Mouse (Mus musculus) CH12.LX (cell line): ENCODE results near the gene Mgat4d. TPM values are rescaled to one million over a fixed set of nuclear protein-coding genes. Genes with fewer than 3 reads are reported as not detected.

Source experiments
- DNase-seq: peaks from one replicate; pipeline ENCODE4 v3.0.0-alpha.2; 2013; ENCODE audit errors: extremely low read depth
- H3K27ac ChIP-seq: 2 replicates; pipeline ENCODE4 v1.5.1; 2012; ENCODE audit warnings: low read depth, mild to moderate bottlenecking, control low read depth, moderate library complexity; ENCODE audit not compliant: insufficient read depth
- H3K27me3 ChIP-seq: replicated peaks from 2 replicates; pipeline ENCODE3; 2012; ENCODE audit warnings: inconsistent platforms
- H3K36me3 ChIP-seq, 2 experiments: replicated peaks in 1 of 2; 2 replicates each; pipeline versions ENCODE3 to v1.6.1; 2012; ENCODE audit warnings: inconsistent platforms in 1 of 2, low read length in 1 of 2, mild to moderate bottlenecking in 1 of 2, mixed read lengths in 1 of 2, moderate library complexity in 1 of 2; ENCODE audit not compliant: control insufficient read depth in 1 of 2, insufficient read depth in 1 of 2
- H3K4me1 ChIP-seq, 2 experiments: 2 replicates each; pipeline ENCODE4 v1.6.1; 2012; ENCODE audit warnings: inconsistent platforms in 1 of 2, moderate library complexity in 1 of 2; ENCODE audit not compliant: insufficient read depth in 2 of 2, control insufficient read depth in 1 of 2
- H3K4me2 ChIP-seq: 2 replicates; pipeline ENCODE4 v1.6.1; 2012; ENCODE audit warnings: low read depth, mild to moderate bottlenecking, control low read depth; ENCODE audit not compliant: poor library complexity, insufficient read depth, severe bottlenecking
- H3K4me3 ChIP-seq, 3 experiments: fragments of 150-350 bp in 1 of 3; sonication (generic) in 1 of 3; replicated peaks in 1 of 3; 2 replicates each; pipeline versions ENCODE3 to v1.5.1; 2011 to 2012; ENCODE audit warnings: low read depth in 2 of 3, low read length in 2 of 3, mild to moderate bottlenecking in 2 of 3, moderate library complexity in 2 of 3, control low read depth in 1 of 3, improper control_type of control experiment in 1 of 3, inconsistent platforms in 1 of 3, mixed read lengths in 1 of 3; ENCODE audit not compliant: poor library complexity in 1 of 3
- H3K79me2 ChIP-seq: replicated peaks from 2 replicates; pipeline ENCODE4 v1.6.1; 2012; ENCODE audit warnings: mild to moderate bottlenecking, moderate library complexity; ENCODE audit not compliant: control insufficient read depth, poor library complexity, insufficient read depth, severe bottlenecking; ENCODE audit errors: extremely low read depth
- H3K9ac ChIP-seq: 2 replicates; pipeline ENCODE4 v1.6.1; 2012; ENCODE audit warnings: low read depth, mild to moderate bottlenecking, control low read depth, moderate library complexity; ENCODE audit not compliant: insufficient read depth
- H3K9me3 ChIP-seq: replicated peaks from 2 replicates; pipeline ENCODE3; 2012; ENCODE audit warnings: low read length, inconsistent platforms, mixed read lengths
- BHLHE40 ChIP-seq: IDR thresholded peaks from 2 replicates; pipeline ENCODE4 v1.6.1; 2011; ENCODE audit warnings: mild to moderate bottlenecking, low read depth, low read length, improper control_type of control experiment
- KAT2A ChIP-seq: IDR thresholded peaks from 2 replicates; pipeline ENCODE4 v1.6.1; 2012; ENCODE audit warnings: low read length, improper control_type of control experiment, inconsistent platforms; ENCODE audit not compliant: insufficient replicate concordance
- MAFK ChIP-seq: IDR thresholded peaks from 2 replicates; pipeline ENCODE4 v1.6.1; 2011; ENCODE audit warnings: low read length, improper control_type of control experiment; ENCODE audit not compliant: insufficient replicate concordance
- MAX ChIP-seq: IDR thresholded peaks from 2 replicates; pipeline ENCODE4 v1.6.1; 2011; ENCODE audit warnings: low read length, improper control_type of control experiment
- MAZ ChIP-seq: IDR thresholded peaks from 2 replicates; pipeline ENCODE4 v1.6.1; 2012; ENCODE audit warnings: low read depth, mild to moderate bottlenecking, inconsistent platforms, low read length, improper control_type of control experiment, moderate library complexity
- MYC ChIP-seq: IDR thresholded peaks from 2 replicates; pipeline ENCODE4 v1.6.1; 2011; ENCODE audit warnings: low read depth, mild to moderate bottlenecking, improper control_type of control experiment, low read length
- POLR2A ChIP-seq: IDR thresholded peaks from 2 replicates; pipeline ENCODE4 v1.6.1; 2011; ENCODE audit warnings: low read depth, mild to moderate bottlenecking, improper control_type of control experiment, low read length
- RCOR1 ChIP-seq: conservative IDR thresholded peaks from 2 replicates; pipeline ENCODE4 v1.6.1; 2012; ENCODE audit warnings: low read depth, mild to moderate bottlenecking, inconsistent platforms, low read length, improper control_type of control experiment
- TBP ChIP-seq: conservative IDR thresholded peaks from 2 replicates; pipeline ENCODE4 v1.6.1; 2011; ENCODE audit warnings: low read depth, low read length, improper control_type of control experiment
- TCF12 ChIP-seq: IDR thresholded peaks from 2 replicates; pipeline ENCODE4 v1.6.1; 2014; ENCODE audit warnings: low read depth, mild to moderate bottlenecking, inconsistent platforms, low read length, improper control_type of control experiment
- USF1 ChIP-seq: IDR thresholded peaks from 2 replicates; pipeline ENCODE4 v1.6.1; 2014; ENCODE audit warnings: low read depth, mild to moderate bottlenecking, inconsistent platforms, low read length, improper control_type of control experiment
- ZKSCAN1 ChIP-seq: IDR thresholded peaks from 2 replicates; pipeline ENCODE4 v1.6.1; 2012; ENCODE audit warnings: low read depth, inconsistent platforms, low read length, improper control_type of control experiment, borderline replicate concordance
- ZNF384 ChIP-seq: IDR thresholded peaks from 2 replicates; pipeline ENCODE4 v1.6.1; 2012; ENCODE audit warnings: low read depth, low read length, improper control_type of control experiment, inconsistent platforms
- dilution Hi-C: fragments of 300-500 bp; cut with MboI; formaldehyde crosslinking; loops from 2 replicates; pipeline ENCODE4 v1.14.3; 2020; ENCODE audit warnings: low sequenced_read_pairs; ENCODE audit not compliant: extremely low pct_unique_long_range_greater_than_20kb, extremely low pct_ligation_motif_present
- in situ Hi-C: fragments of 300-500 bp; cut with MboI; formaldehyde crosslinking; loops from 3 replicates; pipeline ENCODE4 v1.14.3; 2019; ENCODE audit warnings: low sequenced_read_pairs, low pct_ligation_motif_present, low pct_unique_long_range_greater_than_20kb, mixed read lengths
- polyA plus RNA-seq: library from polyadenylated mRNA; unstranded; fragments of >175 nt; gene quantifications from 2 replicates; pipeline ENCODE4 v1.2.1, GENCODE M21; 2012; ENCODE audit warnings: low read depth; ENCODE audit not compliant: insufficient read length
- total RNA-seq, 2 experiments: library from RNA; depleted of rRNA; stranded (reverse); fragments of 300-350 nt in 1 of 2; fragments of >200 nt in 1 of 2; gene quantifications; 2 replicates each; pipeline ENCODE4 v1.2.3; 2012 to 2014

Gene Mgat4d
- total and polyA plus RNA-seq, 3 experiments: 0.17 TPM; not detected in 2

DNA sequence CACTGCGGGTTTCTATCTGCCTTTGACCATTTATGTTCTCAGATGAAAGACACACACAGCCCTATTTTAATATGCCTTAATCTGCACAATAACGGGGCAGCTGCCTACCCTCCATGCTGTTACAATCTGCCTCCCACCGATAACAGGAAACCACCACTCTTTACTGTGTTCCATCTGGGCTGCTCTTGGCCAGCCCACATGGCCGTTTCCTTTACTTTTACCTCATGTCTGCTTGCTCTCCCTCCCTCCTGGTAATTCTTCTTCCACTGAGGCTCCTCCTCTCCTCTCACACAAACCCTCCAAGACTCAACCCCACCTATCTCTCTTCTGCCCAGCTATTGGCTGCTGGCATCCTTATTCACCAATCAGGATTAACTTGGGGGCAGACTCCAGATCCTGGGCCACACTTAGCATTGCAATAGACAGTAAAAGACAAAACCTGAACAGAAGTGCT lies 80.8 kb downstream of the Mgat4d start:
- Histone ChIP-seq H3K4me1 (peaks cover 0 to 8% of the 10 kb centered on the region in 2 experiments; a peak in 3 of 4 replicates), H3K27me3 (no peaks in the 10 kb centered on the region), H3K9ac (no peak overlapping the region), H3K79me2 (no peaks in the 10 kb centered on the region), H3K9me3 (no peaks in the 10 kb centered on the region), H3K27ac (no peak overlapping the region), H3K36me3 (peaks cover 0 to 15% of the 10 kb centered on the region in 2 experiments), H3K4me2 (0 out of 2 replicates have a peak overlapping the region, but pooled peaks have one; percentile 21), H3K4me3 (no peak overlapping the region)
- in situ Hi-C loops: no loop called here
- DNase-seq: peak; percentile 59
- TF ChIP-seq MAFK: no peak
- no peak for TF ChIP-seq ZNF384
- TF ChIP-seq BHLHE40: no peak
- TF ChIP-seq ZKSCAN1: no peak
- TF ChIP-seq RCOR1: no peak
- 0 out of 2 replicates have a peak, but pooled peaks have one; percentile 59 for TF ChIP-seq MAZ
- TF ChIP-seq TCF12: no peak
- TF ChIP-seq POLR2A: peak; percentile 66; the same call in 1 of the 2 replicates
- TF ChIP-seq USF1: no peak
- no peak for TF ChIP-seq KAT2A
- no peak for TF ChIP-seq MAX
- 0 out of 2 replicates have a peak, but pooled peaks have one; percentile 14 for TF ChIP-seq TBP
- 0 out of 2 replicates have a peak, but pooled peaks have one; percentile 15 for TF ChIP-seq MYC
- dilution Hi-C loops: no loop called here

Other genes with a start within 250 kb of the Mgat4d start
- gene Tbc1d9, start 183.1 kb upstream of the Mgat4d start, total RNA-seq (2012; rRNA removed): 4.3 and 5.0 TPM in 2 replicates
- 0.69 and 1.6 TPM in 2 replicates for gene Tbc1d9, start 183.1 kb upstream of the Mgat4d start, total RNA-seq (2014; rRNA removed)
- 0.71 and 1.3 TPM in 2 replicates for gene Tbc1d9, start 183.1 kb upstream of the Mgat4d start, polyA plus RNA-seq
- gene Gm10645, start 182.3 kb upstream of the Mgat4d start, total RNA-seq (2012; rRNA removed): 0.81 and 0.88 TPM in 2 replicates
- not detected in 2 replicates for gene Gm10645, start 182.3 kb upstream of the Mgat4d start, total RNA-seq (2014; rRNA removed)
- gene Gm10645, start 182.3 kb upstream of the Mgat4d start, polyA plus RNA-seq: not detected in 2 replicates
- gene Ucp1, start 58.1 kb upstream of the Mgat4d start, total RNA-seq (2012; rRNA removed): not detected in 2 replicates
- not detected in 2 replicates for gene Ucp1, start 58.1 kb upstream of the Mgat4d start, total RNA-seq (2014; rRNA removed)
- not detected in 2 replicates for gene Ucp1, start 58.1 kb upstream of the Mgat4d start, polyA plus RNA-seq
- 6.0 and 7.7 TPM in 2 replicates for gene Elmod2, start 16.0 kb upstream of the Mgat4d start, total RNA-seq (2012; rRNA removed)
- 9.8 and 10.8 TPM in 2 replicates for gene Elmod2, start 16.0 kb upstream of the Mgat4d start, total RNA-seq (2014; rRNA removed)
- 6.6 and 7.4 TPM in 2 replicates for gene Elmod2, start 16.0 kb upstream of the Mgat4d start, polyA plus RNA-seq
- 0.59 TPM in 2 replicates for gene Clgn, start 41.4 kb downstream of the Mgat4d start, total RNA-seq (2012; rRNA removed)
- 1.2 and 1.3 TPM in 2 replicates for gene Clgn, start 41.4 kb downstream of the Mgat4d start, total RNA-seq (2014; rRNA removed)
- 1.4 and 1.5 TPM in 2 replicates for gene Clgn, start 41.4 kb downstream of the Mgat4d start, polyA plus RNA-seq
- gene Scoc, start 109.9 kb downstream of the Mgat4d start, total RNA-seq (2012; rRNA removed): 28.9 and 37.8 TPM in 2 replicates
- 79.7 and 85.9 TPM in 2 replicates for gene Scoc, start 109.9 kb downstream of the Mgat4d start, total RNA-seq (2014; rRNA removed)
- 25.4 and 34.5 TPM in 2 replicates for gene Scoc, start 109.9 kb downstream of the Mgat4d start, polyA plus RNA-seq
- gene Olfr370, start 187.3 kb downstream of the Mgat4d start, total RNA-seq (2012; rRNA removed): not detected in 2 replicates
- not detected in 2 replicates for gene Olfr370, start 187.3 kb downstream of the Mgat4d start, total RNA-seq (2014; rRNA removed)
- gene Olfr370, start 187.3 kb downstream of the Mgat4d start, polyA plus RNA-seq: 0.10 TPM in 1 of 2 replicates, not detected in the other
- 316 and 331 TPM in 2 replicates for gene Ndufb7, start 218.2 kb downstream of the Mgat4d start, total RNA-seq (2012; rRNA removed)
- 213 and 223 TPM in 2 replicates for gene Ndufb7, start 218.2 kb downstream of the Mgat4d start, total RNA-seq (2014; rRNA removed)
- gene Ndufb7, start 218.2 kb downstream of the Mgat4d start, polyA plus RNA-seq: 144 and 202 TPM in 2 replicates